Comparison of ENCODE assay signal across 27 mouse cellular contexts in genomic region chr7:113572741-113573140, GRCm38 (mm10). TPM values are rescaled to one million over a fixed set of nuclear protein-coding genes. Genes with fewer than 3 reads are reported as not detected.
DNase-seq lines count a peak whose midpoint lies in the region; ATAC-seq and TF ChIP-seq lines count a peak whose summit lies in the region.
"Had no signal": no experiment of that assay in that cellular context is flagged by ENCODE, and none has a peak within 500 bp of the region (broad histone marks: within the 10 kb centered on the region; RNA-seq: fewer than 3 reads in every experiment).

No protein-coding gene starts in this region.

- no peak overlapping the region for H3K4me2 ChIP-seq in neural tube, embryonic 15.5 days
- no peak overlapping the region for H3K4me2 ChIP-seq in hindbrain, embryonic 11.5 days (replicated peaks; ENCODE audit: low read depth, low read length)
- H3K4me2 ChIP-seq: embryonic facial prominence, embryonic 12.5 days; heart, embryonic 15.5 days; hindbrain, embryonic 14.5 days; intestine, embryonic 15.5 days; liver, embryonic 13.5 days; midbrain, embryonic 13.5 days; neural tube, embryonic 12.5 days had no signal

- TF ChIP-seq CTCF in thymus, adult 2 months (IDR thresholded peaks at IDR 0.05; ENCODE audit: borderline replicate concordance, control insufficient read depth, extremely low read depth, insufficient read depth, low read length, poor library complexity): no peak

- H3K36me3 ChIP-seq in thymus, adult 2 months (ENCODE audit: control insufficient read depth, insufficient read depth, low read length): peaks cover 6% of the 10 kb centered on the region; the same call in 1 of the 2 replicates
- H3K36me3 ChIP-seq in splenic B cell, adult 2 months (ENCODE audit: control insufficient read depth, insufficient read depth, low read length, poor library complexity, severe bottlenecking): 0 out of 2 replicates have a peak, but pooled peaks cover 1% of the 10 kb centered on the region
- no peaks in the 10 kb centered on the region; the same call in 1 of the 2 replicates for H3K36me3 ChIP-seq in neural tube, embryonic 15.5 days
- H3K36me3 ChIP-seq in hindbrain, embryonic 11.5 days (ENCODE audit: control insufficient read depth, insufficient read depth, low read length): no peaks in the 10 kb centered on the region
- H3K36me3 ChIP-seq: intestine, embryonic 15.5 days; liver, embryonic 13.5 days; neural tube, embryonic 12.5 days had no signal

- no peak overlapping the region for H3K27ac ChIP-seq in thymus, adult 2 months (ENCODE audit: control insufficient read depth, insufficient read depth, low read length)
- no peak overlapping the region for H3K27ac ChIP-seq in neural tube, embryonic 15.5 days (replicated peaks)
- H3K27ac ChIP-seq in hindbrain, embryonic 11.5 days (ENCODE audit: low read depth, low read length): no peak overlapping the region
- H3K27ac ChIP-seq: embryonic facial prominence, embryonic 12.5 days; heart, embryonic 15.5 days; hindbrain, embryonic 14.5 days; intestine, embryonic 15.5 days; liver, embryonic 13.5 days; midbrain, embryonic 13.5 days; neural tube, embryonic 12.5 days had no signal

- TF ChIP-seq POLR2A in thymus, adult 2 months (IDR thresholded peaks at IDR 0.05; ENCODE audit: control insufficient read depth, extremely low read depth, insufficient read depth, low read length, poor library complexity): no peak

- 0 out of 2 replicates have a peak, but pooled peaks have one; percentile 17 for ATAC-seq in granulocyte monocyte progenitor cell, adult 5-6 weeks (replicated peaks; ENCODE audit: poor library complexity, severe bottlenecking)
- ATAC-seq in neural tube, embryonic 15.5 days (ENCODE audit: low FRiP score): no peak
- no peak for ATAC-seq in hindbrain, embryonic 11.5 days (ENCODE audit: low FRiP score)
- ATAC-seq: forebrain, postnatal 0 days; intestine, embryonic 15.5 days; midbrain, embryonic 13.5 days had no signal

- peak; percentile 20 for DNase-seq in thymus, adult 2 months
- DNase-seq in thymus, postnatal 4 days: no peak
- peak; percentile 6 to 69 for DNase-seq in CD8-positive naive resting alpha-beta T cell, adult 2 months (ENCODE audit: low read depth in 2 of 2, low spot score in 2 of 2)
- DNase-seq in splenic B cell, adult 2 months (ENCODE audit: low read depth, low spot score): peak; percentile 14
- DNase-seq in layer of hippocampus, adult 9-11 months: no peak
- no peak for DNase-seq in hindbrain, embryonic 11.5 days (ENCODE audit: low spot score)
- DNase-seq: adrenal gland, adult 2 months; cerebellum, adult 18-20 months; cerebellum, postnatal 14 days; forebrain, postnatal 0 days; gastrocnemius, postnatal 25 days; heart, postnatal 36 days; kidney, adult 8-10 months; kidney, postnatal 10 days; layer of hippocampus, postnatal 36 days; liver, embryonic 13.5 days; lung, adult 2 months; lung, postnatal 14 days; right cerebral cortex, adult 18-20 months had no signal

- no peaks in the 10 kb centered on the region for H3K27me3 ChIP-seq in thymus, adult 2 months (ENCODE audit: control insufficient read depth, insufficient read depth, low read length)
- H3K27me3 ChIP-seq in splenic B cell, adult 2 months (ENCODE audit: control insufficient read depth, insufficient read depth, low read length, poor library complexity, severe bottlenecking): no peaks in the 10 kb centered on the region
- no peaks in the 10 kb centered on the region for H3K27me3 ChIP-seq in neural tube, embryonic 15.5 days (replicated peaks)
- no peaks in the 10 kb centered on the region for H3K27me3 ChIP-seq in hindbrain, embryonic 11.5 days (ENCODE audit: control insufficient read depth, insufficient read depth, low read length)
- H3K27me3 ChIP-seq: embryonic facial prominence, embryonic 12.5 days; heart, embryonic 15.5 days; intestine, embryonic 15.5 days; liver, embryonic 13.5 days; midbrain, embryonic 13.5 days; neural tube, embryonic 12.5 days had no signal

- H3K4me1 ChIP-seq in thymus, adult 2 months (replicated peaks; ENCODE audit: control insufficient read depth, insufficient read depth, low read length): no peaks in the 10 kb centered on the region
- no peaks in the 10 kb centered on the region for H3K4me1 ChIP-seq in neural tube, embryonic 15.5 days
- no peaks in the 10 kb centered on the region for H3K4me1 ChIP-seq in hindbrain, embryonic 11.5 days (replicated peaks; ENCODE audit: control insufficient read depth, insufficient read depth, low read length)
- H3K4me1 ChIP-seq: embryonic facial prominence, embryonic 12.5 days; intestine, embryonic 15.5 days; liver, embryonic 13.5 days; midbrain, embryonic 13.5 days; neural tube, embryonic 12.5 days had no signal

- no peak overlapping the region for H3K4me3 ChIP-seq in thymus, adult 2 months (ENCODE audit: control insufficient read depth, insufficient read depth, low read length)
- no peak overlapping the region for H3K4me3 ChIP-seq in neural tube, embryonic 15.5 days (replicated peaks)
- no peak overlapping the region for H3K4me3 ChIP-seq in hindbrain, embryonic 11.5 days (ENCODE audit: low read depth, low read length)
- H3K4me3 ChIP-seq: embryonic facial prominence, embryonic 12.5 days; heart, embryonic 15.5 days; intestine, embryonic 15.5 days; liver, embryonic 13.5 days; midbrain, embryonic 13.5 days; neural tube, embryonic 12.5 days had no signal

- H3K9me3 ChIP-seq in neural tube, embryonic 15.5 days (replicated peaks): no peaks in the 10 kb centered on the region
- H3K9me3 ChIP-seq in hindbrain, embryonic 11.5 days (ENCODE audit: control insufficient read depth, low read length): no peaks in the 10 kb centered on the region
- H3K9me3 ChIP-seq: embryonic facial prominence, embryonic 12.5 days; heart, embryonic 15.5 days; intestine, embryonic 15.5 days; liver, embryonic 13.5 days; midbrain, embryonic 13.5 days; neural tube, embryonic 12.5 days had no signal

- no peak overlapping the region for H3K9ac ChIP-seq in neural tube, embryonic 15.5 days (replicated peaks)
- no peak overlapping the region for H3K9ac ChIP-seq in hindbrain, embryonic 11.5 days (ENCODE audit: low read depth, low read length)
- H3K9ac ChIP-seq: embryonic facial prominence, embryonic 12.5 days; forebrain, postnatal 0 days; heart, embryonic 15.5 days; hindbrain, embryonic 14.5 days; intestine, embryonic 15.5 days; liver, embryonic 13.5 days; midbrain, embryonic 13.5 days; neural tube, embryonic 12.5 days had no signal

- whole genome bisulfite sequencing in thymus, adult 2 months: 7% methylated on average over 2 of the region's 2 CpGs
- 71% methylated on average over 2 of the region's 2 CpGs for WGBS in neural tube, embryonic 15.5 days
- 68% methylated on average over 2 of the region's 2 CpGs for WGBS in hindbrain, embryonic 11.5 days

RNA-seq across cellular contexts. Expression of gene Far1, which starts 59.1 kb away (rescaled TPM):
- polyA plus RNA-seq in thymus, adult 2 months (2012; rRNA removed): 14.2 and 16.8 TPM in 2 replicates
- total RNA-seq in granulocyte monocyte progenitor cell, adult 5-6 weeks (2014; fragmentation: Nextera tagmentation): 91.1 and 97.2 TPM in 2 replicates
- total RNA-seq in granulocyte monocyte progenitor cell, adult 5-6 weeks (2017): 111 and 125 TPM in 2 replicates
- polyA plus RNA-seq in neural tube, embryonic 15.5 days (2015; fragmentation: Nextera tagmentation; extraction: Ambion mirVana): 61.2 and 63.7 TPM in 2 replicates
- polyA plus RNA-seq in hindbrain, embryonic 11.5 days (2014; fragmentation: Nextera tagmentation; extraction: Ambion mirVana): 89.3 and 90.3 TPM in 2 replicates

Comparison
In these comparisons a context has a peak if more than half of its experiments do, and no peak if none do; other contexts are left out.
1. DNase-seq: peak in thymus, adult 2 months (single experiment), CD8-positive naive resting alpha-beta T cell, adult 2 months (2 of 2) and splenic B cell, adult 2 months (single experiment); none in thymus, postnatal 4 days (single experiment), layer of hippocampus, adult 9-11 months (single experiment) and hindbrain, embryonic 11.5 days (single experiment).